Mouse (Mus musculus): Measurements from ENCODE around the gene Tle6. TPM values are rescaled to one million over a fixed set of nuclear protein-coding genes. Genes with fewer than 3 reads are reported as not detected.

Gene Tle6
- total RNA-seq, 2 experiments from 2014 or later, result 7.9 to 11.1 TPM

Other genes with a start within 250 kb of the Tle6 start
- 10 to 100 TPM; 11.0 to 12.7 TPM for gene Mfsd12, start 243.6 kb downstream of the Tle6 start, total RNA-seq (2021)
- gene 4930404N11Rik, start 235.3 kb downstream of the Tle6 start, total RNA-seq (2021), result under 1 TPM; 0.45 to 0.51 TPM
- gene Fzr1, start 222.6 kb downstream of the Tle6 start, total RNA-seq (2021), result 10 to 100 TPM; 27.6 to 35.6 TPM
- 10 to 100 TPM; 49.9 to 59.6 TPM for gene Dohh, start 216.6 kb downstream of the Tle6 start, total RNA-seq (2021)
- gene Gm48551, start 216.6 kb downstream of the Tle6 start, total RNA-seq (2021), result 1 to 10 TPM in 1 of 2 experiments, under 1 TPM in 1; 0.65 to 2.3 TPM
- under 1 TPM in 1 of 2 experiments, not detected in 1; 0.51 TPM for gene Gm48552, start 212.1 kb downstream of the Tle6 start, total RNA-seq (2021)
- 1 to 10 TPM; 1.9 to 2.2 TPM for gene Smim24, start 208.0 kb downstream of the Tle6 start, total RNA-seq (2021)
- gene Nfic, start 145.4 kb downstream of the Tle6 start, total RNA-seq (2021), result 10 to 100 TPM; 91.0 to 93.4 TPM
- gene Celf5, start 118.4 kb downstream of the Tle6 start, total RNA-seq (2021), result under 1 TPM; 0.17 to 0.21 TPM
- gene Ncln, start 104.7 kb downstream of the Tle6 start, total RNA-seq (2021), result 10 to 100 TPM; 61.9 to 64.3 TPM
- 1 to 10 TPM; 1.2 to 2.8 TPM for gene S1pr4, start 100.9 kb downstream of the Tle6 start, total RNA-seq (2021)
- 1 to 10 TPM; 1.4 to 1.5 TPM for gene Gna15, start 76.8 kb downstream of the Tle6 start, total RNA-seq (2021)
- gene Gna11, start 55.9 kb downstream of the Tle6 start, total RNA-seq (2021), result 10 to 100 TPM; 47.8 to 49.8 TPM
- gene Aes, start 41.6 kb downstream of the Tle6 start, total RNA-seq (2021), result 1,000 to 10,000 TPM; 1,011 to 1,083 TPM
- 1 to 10 TPM; 4.7 to 7.1 TPM for gene Tle2, start 26.5 kb downstream of the Tle6 start, total RNA-seq (2021)
- gene BC025920, start 5.2 kb upstream of the Tle6 start, total RNA-seq (2021), result 1 to 10 TPM; 2.6 TPM
- gene Sirt6, start 26.7 kb upstream of the Tle6 start, total RNA-seq (2021), result 1 to 10 TPM; 5.6 to 6.3 TPM
- gene Ankrd24, start 27.5 kb upstream of the Tle6 start, total RNA-seq (2021), result 10 to 100 TPM in 1 of 2 experiments, 1 to 10 TPM in 1; 7.5 to 10.3 TPM
- 1 to 10 TPM; 1.9 to 2.0 TPM for gene Gm10778, start 48.0 kb upstream of the Tle6 start, total RNA-seq (2021)
- gene Zfp433, start 103.8 kb upstream of the Tle6 start, total RNA-seq (2021), result 1 to 10 TPM; 3.3 to 4.6 TPM
- gene Gm3055, start 170.1 kb upstream of the Tle6 start, total RNA-seq (2021), result 1 to 10 TPM; 1.8 to 2.3 TPM
- gene Gm4767, start 211.1 kb upstream of the Tle6 start, total RNA-seq (2021), result 1 to 10 TPM in 1 of 2 experiments, under 1 TPM in 1; 0.87 to 1.0 TPM